Mouse (Mus musculus): ENCODE results near the gene Rfx4. TPM values are rescaled to one million over a fixed set of nuclear protein-coding genes. Genes with fewer than 3 reads are reported as not detected.

Rfx4 gene
- polyA plus RNA-seq, 1 experiment from 2014 or later: not detected

- H3K4me2 ChIP-seq (ENCODE audit: low read length): no peak overlapping the region
These were observed 141.4 kb downstream of the Rfx4 start for GRCm38 (mm10) chr10:84896941-84897930.

DNA sequence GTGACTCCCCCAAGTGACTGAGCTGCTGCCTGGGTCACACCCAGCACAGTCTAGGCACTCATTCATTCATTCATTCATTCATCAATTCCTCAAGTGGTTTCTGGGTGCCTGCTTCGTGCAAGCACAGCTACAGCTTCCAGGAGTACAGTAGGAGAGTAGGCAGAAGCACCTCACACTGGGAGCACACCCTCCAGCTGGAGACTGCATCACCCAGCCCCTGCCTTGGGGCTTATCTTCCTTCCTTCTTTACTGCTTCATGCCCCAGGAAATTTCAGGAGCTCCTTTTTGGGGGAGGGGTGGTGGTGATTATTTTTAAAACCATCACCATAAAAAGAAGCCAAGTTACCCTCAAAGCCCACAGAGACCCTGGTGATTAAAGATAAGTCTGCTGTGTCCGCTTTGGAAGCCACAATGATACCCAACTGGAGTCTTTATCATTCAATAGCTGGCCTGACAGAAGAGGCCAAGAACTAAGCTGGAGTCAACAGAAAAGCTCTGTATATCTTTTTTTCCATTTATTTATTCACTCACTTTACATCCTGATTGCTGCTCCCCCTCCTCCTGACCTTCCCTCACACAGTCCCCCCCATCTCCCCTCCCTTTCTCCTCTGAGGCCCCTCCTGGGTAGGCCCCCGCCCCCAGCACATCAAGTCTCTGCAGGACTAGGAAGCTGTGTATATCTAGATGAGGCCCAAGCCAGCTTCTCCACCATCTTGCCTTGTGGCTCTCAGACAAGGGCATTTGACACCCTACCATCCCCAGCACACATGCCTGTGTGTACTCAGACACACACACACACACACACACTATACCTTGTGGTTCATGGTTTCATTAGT, 142.5 kb downstream of the Rfx4 start:
- H3K9ac ChIP-seq (ENCODE audit: low read length): no peak overlapping the region
- DNase-seq (ENCODE audit: low spot score) (no peak), ATAC-seq (replicated peaks; ENCODE audit: low FRiP score, low TSS enrichment, low read depth) (no peak)

More at GRCm38 (mm10) chr10:84896941-84897930, 141.4 kb downstream of the Rfx4 start:
- Histone ChIP-seq H3K27me3 (replicated peaks; ENCODE audit: control insufficient read depth, insufficient read depth, low read length) (no peaks in the 10 kb centered on the region), H3K36me3 (ENCODE audit: control insufficient read depth, insufficient read depth, low read length) (no peaks in the 10 kb centered on the region), H3K9me3 (ENCODE audit: control insufficient read depth, low read length) (no peaks in the 10 kb centered on the region), H3K4me3 (ENCODE audit: low read depth, low read length) (no peak overlapping the region), H3K4me1 (replicated peaks; ENCODE audit: control insufficient read depth, insufficient read depth, low read length) (no peaks in the 10 kb centered on the region; the same call in 1 of the 2 replicates), H3K27ac (ENCODE audit: low read depth) (no peak overlapping the region), H3K9ac (ENCODE audit: low read length) (no peak overlapping the region)
- no peak for ATAC-seq (replicated peaks; ENCODE audit: low FRiP score, low TSS enrichment, low read depth)
- DNase-seq (ENCODE audit: low spot score): no peak
- WGBS: 61% methylated on average over 9 of the region's 9 CpGs

GRCm38 (mm10) chr10:84901676-84902075, 145.8 kb downstream of the Rfx4 start:
- DNase-seq (ENCODE audit: low spot score) (no peak), ATAC-seq (replicated peaks; ENCODE audit: low FRiP score, low TSS enrichment, low read depth) (no peak)
- 80% methylated on average over 5 of the region's 5 CpGs for WGBS

More for the DNA sequence above, 142.5 kb downstream of the Rfx4 start:
- Histone ChIP-seq H3K4me1 (replicated peaks; ENCODE audit: control insufficient read depth, insufficient read depth, low read length) (peaks cover 2% of the 10 kb centered on the region), H3K4me3 (ENCODE audit: low read depth, low read length) (no peak overlapping the region), H3K27me3 (replicated peaks; ENCODE audit: control insufficient read depth, insufficient read depth, low read length) (no peaks in the 10 kb centered on the region), H3K27ac (ENCODE audit: low read depth) (no peak overlapping the region), H3K4me2 (ENCODE audit: low read length) (no peak overlapping the region), H3K9me3 (ENCODE audit: control insufficient read depth, low read length) (no peaks in the 10 kb centered on the region), H3K36me3 (ENCODE audit: control insufficient read depth, insufficient read depth, low read length) (no peaks in the 10 kb centered on the region)
- whole genome bisulfite sequencing: 61% methylated on average over 3 of the region's 3 CpGs

GRCm38 (mm10) chr10:84902213-84902612, 146.4 kb downstream of the Rfx4 start:
- Histone ChIP-seq H3K9me3 (ENCODE audit: control insufficient read depth, low read length) (no peaks in the 10 kb centered on the region), H3K4me1 (replicated peaks; ENCODE audit: control insufficient read depth, insufficient read depth, low read length) (peaks cover 10% of the 10 kb centered on the region), H3K9ac (ENCODE audit: low read length) (no peak overlapping the region), H3K4me2 (ENCODE audit: low read length) (no peak overlapping the region), H3K27ac (ENCODE audit: low read depth) (no peak overlapping the region), H3K4me3 (ENCODE audit: low read depth, low read length) (no peak overlapping the region), H3K27me3 (replicated peaks; ENCODE audit: control insufficient read depth, insufficient read depth, low read length) (no peaks in the 10 kb centered on the region), H3K36me3 (ENCODE audit: control insufficient read depth, insufficient read depth, low read length) (no peaks in the 10 kb centered on the region)
- DNase-seq (ENCODE audit: low spot score) (no peak), ATAC-seq (replicated peaks; ENCODE audit: low FRiP score, low TSS enrichment, low read depth) (no peak)
- WGBS: 52% methylated on average over 2 of the region's 2 CpGs

More at GRCm38 (mm10) chr10:84901676-84902075, 145.8 kb downstream of the Rfx4 start:
- H3K27me3 ChIP-seq (replicated peaks; ENCODE audit: control insufficient read depth, insufficient read depth, low read length): no peaks in the 10 kb centered on the region
- no peaks in the 10 kb centered on the region for H3K9me3 ChIP-seq (ENCODE audit: control insufficient read depth, low read length)
- H3K36me3 ChIP-seq (ENCODE audit: control insufficient read depth, insufficient read depth, low read length): no peaks in the 10 kb centered on the region
- H3K4me3 ChIP-seq (ENCODE audit: low read depth, low read length): no peak overlapping the region
- no peak overlapping the region for H3K9ac ChIP-seq (ENCODE audit: low read length)
- H3K27ac ChIP-seq (ENCODE audit: low read depth): no peak overlapping the region
- peaks cover 10% of the 10 kb centered on the region for H3K4me1 ChIP-seq (replicated peaks; ENCODE audit: control insufficient read depth, insufficient read depth, low read length)
- H3K4me2 ChIP-seq (ENCODE audit: low read length): no peak overlapping the region

DNA sequence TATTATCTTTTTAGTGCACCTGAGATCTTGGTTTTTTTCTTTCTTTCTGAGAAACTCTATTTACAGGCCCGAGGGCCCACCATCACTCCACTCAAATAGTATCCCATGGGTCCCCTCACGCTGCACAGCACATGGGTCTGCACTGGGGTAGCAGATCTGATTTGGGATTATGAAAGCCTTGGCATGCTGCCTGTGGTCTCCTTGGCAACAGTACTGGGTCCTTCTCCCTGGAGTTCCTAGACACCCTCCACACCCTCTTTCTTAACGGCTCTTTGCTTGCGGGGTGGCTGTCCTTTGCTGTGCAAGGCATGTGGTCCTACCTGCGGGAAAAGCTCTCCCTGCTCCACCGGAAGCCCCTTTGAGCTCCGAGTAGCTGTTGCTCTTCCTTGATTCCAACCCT, 147.4 kb downstream of the Rfx4 start:
- ATAC-seq (replicated peaks; ENCODE audit: low FRiP score, low TSS enrichment, low read depth) (no peak), DNase-seq (ENCODE audit: low spot score) (no peak)
- peak overlapping the region; percentile 25 for H3K4me2 ChIP-seq (ENCODE audit: low read length)
- H3K4me1 ChIP-seq (replicated peaks; ENCODE audit: control insufficient read depth, insufficient read depth, low read length): peaks cover 10% of the 10 kb centered on the region
- H3K27ac ChIP-seq (ENCODE audit: low read depth): no peak overlapping the region
- no peak overlapping the region for H3K9ac ChIP-seq (ENCODE audit: low read length)
- no peak overlapping the region for H3K4me3 ChIP-seq (ENCODE audit: low read depth, low read length)
- H3K36me3 ChIP-seq (ENCODE audit: control insufficient read depth, insufficient read depth, low read length): no peaks in the 10 kb centered on the region
- no peaks in the 10 kb centered on the region for H3K9me3 ChIP-seq (ENCODE audit: control insufficient read depth, low read length)
- 40% methylated on average over 7 of the region's 7 CpGs for WGBS
- H3K27me3 ChIP-seq (replicated peaks; ENCODE audit: control insufficient read depth, insufficient read depth, low read length): no peaks in the 10 kb centered on the region

- H3K4me3 ChIP-seq (ENCODE audit: low read depth, low read length): 0 out of 2 replicates have a peak overlapping the region, but pooled peaks have one; percentile 7
These were observed 147.9 kb downstream of the Rfx4 start for GRCm38 (mm10) chr10:84903742-84904141.

DNA sequence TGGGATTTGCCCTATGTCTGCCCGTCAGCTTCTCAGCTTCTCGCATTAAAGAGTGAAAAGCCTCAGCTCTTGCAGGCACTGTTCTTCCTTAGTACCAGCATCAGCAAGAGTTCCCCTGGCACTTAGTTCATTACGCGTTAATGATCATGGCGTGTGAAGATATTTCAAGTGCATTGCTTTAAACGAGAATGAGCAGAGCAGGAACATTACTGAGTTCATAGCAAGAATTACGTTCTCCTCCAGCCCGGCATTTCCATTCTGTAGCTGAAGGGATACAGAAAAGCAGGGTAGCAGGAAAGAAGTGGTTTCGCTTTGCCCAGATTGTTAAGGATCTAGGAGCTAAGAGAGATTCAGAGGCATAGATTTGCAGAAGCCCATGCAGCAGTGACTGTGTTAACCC, 151.0 kb downstream of the Rfx4 start:
- peaks cover 10% of the 10 kb centered on the region for H3K4me1 ChIP-seq (replicated peaks; ENCODE audit: control insufficient read depth, insufficient read depth, low read length)
- H3K9ac ChIP-seq (ENCODE audit: low read length): no peak overlapping the region
- no peaks in the 10 kb centered on the region for H3K36me3 ChIP-seq (ENCODE audit: control insufficient read depth, insufficient read depth, low read length)
- 83% methylated on average over 9 of the region's 9 CpGs for WGBS
- H3K9me3 ChIP-seq (ENCODE audit: control insufficient read depth, low read length): no peaks in the 10 kb centered on the region
- DNase-seq (ENCODE audit: low spot score) (no peak), ATAC-seq (replicated peaks; ENCODE audit: low FRiP score, low TSS enrichment, low read depth) (no peak)
- no peak overlapping the region for H3K4me3 ChIP-seq (ENCODE audit: low read depth, low read length)
- H3K4me2 ChIP-seq (ENCODE audit: low read length): no peak overlapping the region
- no peak overlapping the region for H3K27ac ChIP-seq (ENCODE audit: low read depth)
- H3K27me3 ChIP-seq (replicated peaks; ENCODE audit: control insufficient read depth, insufficient read depth, low read length): no peaks in the 10 kb centered on the region

More at GRCm38 (mm10) chr10:84903742-84904141, 147.9 kb downstream of the Rfx4 start:
- H3K9ac ChIP-seq (ENCODE audit: low read length): no peak overlapping the region; the same call in 1 of the 2 replicates
- H3K27ac ChIP-seq (ENCODE audit: low read depth): no peak overlapping the region
- H3K4me1 ChIP-seq (replicated peaks; ENCODE audit: control insufficient read depth, insufficient read depth, low read length): peaks cover 10% of the 10 kb centered on the region
- H3K9me3 ChIP-seq (ENCODE audit: control insufficient read depth, low read length): no peaks in the 10 kb centered on the region
- ATAC-seq (replicated peaks; ENCODE audit: low FRiP score, low TSS enrichment, low read depth) (peak; percentile 70; the same call in 1 of the 2 replicates), DNase-seq (ENCODE audit: low spot score) (no peak)
- peak overlapping the region; percentile 25 for H3K4me2 ChIP-seq (ENCODE audit: low read length)
- 1% methylated on average over 5 of the region's 5 CpGs for WGBS
- no peaks in the 10 kb centered on the region for H3K27me3 ChIP-seq (replicated peaks; ENCODE audit: control insufficient read depth, insufficient read depth, low read length)
- no peaks in the 10 kb centered on the region for H3K36me3 ChIP-seq (ENCODE audit: control insufficient read depth, insufficient read depth, low read length)

- Histone ChIP-seq H3K4me1 (replicated peaks; ENCODE audit: control insufficient read depth, insufficient read depth, low read length) (peaks cover 10% of the 10 kb centered on the region), H3K9ac (ENCODE audit: low read length) (no peak overlapping the region), H3K36me3 (ENCODE audit: control insufficient read depth, insufficient read depth, low read length) (no peaks in the 10 kb centered on the region), H3K9me3 (ENCODE audit: control insufficient read depth, low read length) (no peaks in the 10 kb centered on the region), H3K27ac (ENCODE audit: low read depth) (no peak overlapping the region), H3K4me2 (ENCODE audit: low read length) (no peak overlapping the region), H3K27me3 (replicated peaks; ENCODE audit: control insufficient read depth, insufficient read depth, low read length) (no peaks in the 10 kb centered on the region), H3K4me3 (ENCODE audit: low read depth, low read length) (no peak overlapping the region)
- DNase-seq (ENCODE audit: low spot score) (no peak), ATAC-seq (replicated peaks; ENCODE audit: low FRiP score, low TSS enrichment, low read depth) (no peak)
- 94% methylated on average over 3 of the region's 3 CpGs for WGBS
These were observed 152.1 kb downstream of the Rfx4 start for GRCm38 (mm10) chr10:84908006-84908405.
